Mouse (Mus musculus) spleen, adult 18-20 months (tissue): Measurements from ENCODE around the gene Sat1.
A peak's percentile ranks its signal among the peaks of the same experiment; 100 is the strongest.
"Not testable (repeated sequence)": the region's sequence is repeated elsewhere in the genome, so short reads cannot be mapped to it uniquely, and the experiment has no call there.

Source experiments
- DNase-seq, 2 experiments: peaks; one replicate each; pipeline ENCODE4 v3.0.0; 2022; ENCODE audit warnings: mixed read lengths in 2 of 2

The Sat1 gene

GRCm38 (mm10) chrX:155216271-155216670 is at the start of gene Sat1:
TSS of gene Sat1 (minus strand) at chrX:155216449.
- peak; percentile 84 to 87 for DNase-seq

- no peak for DNase-seq
Observed at GRCm38 (mm10) chrX:155262915-155263252, 46.6 kb upstream of the Sat1 start.

- peak; percentile 83 to 84 for DNase-seq
Observed at GRCm38 (mm10) chrX:155262235-155262914, 46.1 kb upstream of the Sat1 start, which contains the start of gene Acot9. TSS of gene Acot9 (plus strand) at chrX:155262443.

DNA sequence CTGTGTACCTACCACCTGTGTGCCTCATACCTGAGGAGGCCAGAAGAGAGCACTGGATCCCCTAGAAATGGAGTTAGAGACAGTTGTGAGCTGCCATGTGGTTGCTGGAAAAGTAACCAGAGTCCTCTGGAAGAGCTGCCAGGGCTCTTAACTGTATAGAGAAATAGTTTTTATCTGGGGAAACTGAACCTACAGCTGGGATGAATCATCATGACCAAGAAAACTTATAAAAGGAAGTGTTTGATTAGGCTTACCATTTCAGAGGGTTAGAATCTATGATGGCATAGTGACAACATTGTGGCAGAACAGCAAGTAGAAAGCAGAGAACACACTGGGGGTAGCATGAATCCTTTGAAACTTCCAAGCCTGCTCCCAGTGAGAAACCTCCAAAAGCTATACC is 40.6 kb upstream of the Sat1 start:
- no peak for DNase-seq

DNA sequence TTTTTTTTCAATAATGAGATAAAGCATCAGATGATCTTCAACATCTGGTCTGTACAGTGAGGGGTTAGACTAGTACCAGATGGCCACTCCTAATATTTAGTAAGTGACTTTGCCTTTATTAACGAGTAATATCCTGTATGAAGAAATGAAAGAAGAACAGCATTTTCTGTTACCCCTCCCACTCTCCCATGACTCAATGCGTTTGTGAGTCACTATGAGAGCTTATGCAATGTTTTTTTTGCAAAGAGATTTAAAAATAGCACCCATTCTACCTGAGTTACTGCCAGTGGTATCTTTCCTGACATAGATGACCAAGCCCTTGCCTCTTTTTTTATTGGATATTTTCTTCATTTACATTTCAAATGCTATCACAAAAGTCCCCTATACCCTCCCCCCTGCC is 2.0 kb upstream of the Sat1 start:
- DNase-seq: no peak

DNA sequence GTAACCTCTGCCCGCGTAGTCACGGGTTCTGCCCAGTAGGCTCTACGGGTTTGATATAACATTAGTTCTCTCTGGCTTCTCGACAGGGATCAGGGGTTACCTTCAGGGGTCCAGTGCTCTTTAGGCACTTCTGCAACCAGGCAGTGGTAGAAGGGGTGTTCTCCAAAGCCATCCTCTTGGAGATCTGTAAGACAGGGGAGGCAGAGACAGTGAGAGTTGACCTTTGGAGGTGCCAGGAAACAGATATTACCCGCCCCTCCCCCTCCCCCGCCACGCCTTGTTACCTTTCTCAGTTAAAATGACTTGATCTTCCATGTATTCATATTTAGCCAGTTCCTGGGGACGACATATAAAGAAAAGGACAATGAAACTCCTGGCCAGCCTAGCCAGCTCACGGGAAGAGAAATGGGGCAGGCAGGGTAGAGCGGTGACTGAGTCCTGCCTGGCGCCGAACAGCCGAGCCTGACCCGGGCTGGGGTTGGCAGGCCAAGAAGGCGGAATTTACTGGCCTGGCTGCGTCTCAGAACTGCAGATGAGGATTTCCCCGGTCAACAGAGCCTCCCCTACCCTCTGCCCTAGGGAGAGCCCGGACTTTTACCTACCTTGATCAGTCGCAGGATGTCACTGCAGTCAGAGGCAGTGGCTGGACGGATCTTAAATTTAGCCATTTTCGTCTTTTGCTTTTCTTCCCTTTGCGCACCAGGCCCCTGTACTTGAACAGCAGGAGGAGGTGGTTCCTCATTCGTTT is 574 bp downstream of the Sat1 start:
- DNase-seq: peak; percentile 14 to 41

DNA sequence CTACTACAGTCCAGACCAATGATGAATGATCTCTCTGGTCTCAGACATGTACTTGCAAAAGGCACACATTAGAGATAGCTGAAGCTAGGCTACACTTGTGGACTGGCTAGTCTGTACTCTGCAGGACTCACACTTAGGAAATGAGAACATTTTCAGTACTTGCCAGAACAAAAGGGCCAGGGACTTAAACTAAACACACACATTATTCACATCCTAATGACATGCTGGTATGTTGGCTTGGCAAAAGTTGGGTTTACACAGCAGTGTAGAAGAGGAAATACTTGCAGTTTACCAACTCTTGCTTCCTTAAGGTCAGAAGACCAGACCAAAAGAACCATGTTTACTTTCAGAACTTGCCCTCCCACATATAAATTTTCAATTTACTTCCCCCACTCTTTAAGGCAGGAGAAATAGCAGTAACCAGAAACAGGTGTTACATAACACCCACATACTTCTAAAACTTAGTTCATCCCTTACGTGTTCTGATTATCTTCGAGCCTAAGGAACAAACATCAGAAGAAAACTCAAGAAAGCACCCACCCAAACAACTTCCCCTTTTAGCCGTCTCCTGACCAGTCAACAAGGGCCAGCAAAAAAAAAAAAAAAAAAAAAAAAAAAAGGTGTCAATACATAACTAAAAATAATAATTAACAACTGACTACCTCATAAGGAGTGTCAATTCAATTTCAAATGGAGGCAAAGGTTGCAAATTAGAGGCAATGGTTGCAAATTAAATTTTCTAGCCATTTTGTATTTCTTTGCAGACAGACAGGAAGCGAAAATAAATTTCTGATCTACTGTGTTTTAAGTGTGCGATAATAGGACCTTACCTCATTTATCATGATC is 1.7 kb downstream of the Sat1 start:
- DNase-seq: no peak

DNA sequence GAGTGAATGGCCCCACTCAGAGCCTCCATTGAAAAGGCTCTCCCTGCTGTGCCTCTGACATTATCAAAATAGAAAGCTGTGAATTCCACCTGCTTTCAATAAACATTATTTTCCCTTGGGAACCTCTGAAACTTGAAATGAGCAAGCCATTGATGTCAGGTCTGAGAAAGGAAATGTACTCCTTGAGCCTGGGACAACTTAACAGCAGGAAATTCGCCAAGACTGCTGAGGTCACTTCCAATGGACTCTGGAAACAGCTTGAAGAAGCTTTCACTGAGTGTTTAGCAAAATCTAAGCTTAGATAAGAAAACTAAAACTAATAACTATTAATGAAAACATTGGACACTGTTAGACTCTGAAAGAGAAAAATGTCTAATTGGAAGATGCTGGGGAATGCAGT is 7.6 kb downstream of the Sat1 start:
- no peak for DNase-seq

- not testable (repeated sequence) for DNase-seq
Observed at GRCm38 (mm10) chrX:155205436-155205835, 10.8 kb downstream of the Sat1 start.

- DNase-seq: no peak
Observed at GRCm38 (mm10) chrX:155202406-155203305, 13.6 kb downstream of the Sat1 start.

DNA sequence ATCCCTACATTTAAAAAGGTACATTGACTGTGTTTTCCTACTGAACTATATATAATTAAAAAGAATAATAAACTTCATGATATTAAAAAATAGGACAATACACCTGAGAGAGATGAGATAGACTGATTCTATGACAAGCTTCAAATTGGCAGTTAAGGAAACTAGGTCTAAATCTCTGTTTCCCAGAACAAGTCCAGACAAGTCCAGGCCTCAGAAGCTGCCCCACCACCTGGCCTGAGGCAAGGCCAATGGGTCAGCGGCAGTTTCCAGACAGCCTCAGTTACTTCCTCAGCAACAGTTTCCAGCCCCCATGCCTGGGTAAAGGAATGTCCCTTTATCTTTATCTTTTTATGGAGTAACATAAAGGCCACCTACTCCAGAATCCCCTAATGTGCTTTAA is 14.4 kb downstream of the Sat1 start:
- no peak for DNase-seq

GRCm38 (mm10) chrX:155194979-155195378 is 21.3 kb downstream of the Sat1 start:
- no peak for DNase-seq

GRCm38 (mm10) chrX:155193732-155194443 is 22.4 kb downstream of the Sat1 start:
- no peak for DNase-seq

- DNase-seq: no peak
Observed at GRCm38 (mm10) chrX:155191941-155192340, 24.3 kb downstream of the Sat1 start.

DNA sequence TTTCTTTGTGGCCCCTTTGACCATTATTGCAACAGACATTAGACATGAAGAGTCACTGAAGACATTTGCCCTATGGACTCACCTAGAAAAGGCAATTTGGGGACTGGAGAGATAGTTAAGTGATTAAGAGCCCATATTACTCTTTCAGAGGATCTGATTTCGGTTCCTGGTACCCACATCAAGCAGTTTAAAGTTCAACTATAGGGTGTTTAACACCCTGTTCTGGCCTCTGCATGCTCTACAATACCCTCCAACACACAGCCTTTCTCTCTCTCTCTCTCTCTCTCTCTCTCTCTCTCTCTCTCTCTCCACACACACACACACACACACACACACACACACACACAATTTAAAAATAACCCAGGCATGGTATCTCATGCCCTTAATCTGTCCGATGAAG is 38.6 kb downstream of the Sat1 start:
- no peak for DNase-seq

GRCm38 (mm10) chrX:155177230-155177629 is 39.0 kb downstream of the Sat1 start:
- no peak for DNase-seq

DNA sequence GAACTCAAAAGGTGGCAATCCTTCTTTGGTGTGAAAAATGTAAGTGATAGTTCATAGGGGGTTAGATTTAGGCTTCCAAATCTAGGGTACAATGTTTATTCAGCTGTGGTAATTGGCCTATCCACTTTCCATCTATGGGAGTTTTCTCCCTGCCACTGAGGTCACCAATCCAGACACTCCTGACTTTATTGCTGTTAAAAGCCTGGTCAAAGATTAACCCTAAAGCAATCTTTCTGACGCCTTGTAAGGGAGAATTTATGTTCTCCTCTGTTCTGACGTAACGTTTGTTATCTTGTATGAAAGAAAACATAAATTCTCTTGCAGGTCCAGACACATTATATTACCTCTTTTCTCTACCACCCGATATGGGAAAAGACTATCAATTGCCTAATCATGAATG is 40.7 kb downstream of the Sat1 start:
- no peak for DNase-seq

- DNase-seq: peak in 1 of 2 experiments; percentile 1
Observed at GRCm38 (mm10) chrX:155172310-155172709, 43.9 kb downstream of the Sat1 start.

DNA sequence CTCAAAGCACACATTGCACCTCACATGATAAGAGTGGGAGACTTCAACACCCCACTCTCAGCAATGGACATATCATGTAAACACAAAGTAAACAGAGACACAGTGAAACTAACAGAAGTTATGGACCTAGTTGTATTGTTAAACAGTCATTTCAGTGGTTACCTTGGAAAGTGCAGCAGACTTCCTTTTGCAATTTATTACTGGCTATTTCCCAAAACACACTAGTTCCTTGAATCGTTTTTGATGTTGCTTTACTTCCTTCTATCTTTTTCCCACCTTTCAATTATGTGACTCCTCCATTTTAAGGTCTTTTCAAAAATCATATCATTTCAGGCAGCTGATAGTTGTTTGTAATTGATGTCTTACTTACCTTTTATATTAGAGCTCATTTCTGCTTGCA is 44.5 kb downstream of the Sat1 start:
- DNase-seq: no peak

GRCm38 (mm10) chrX:155169886-155170285 is 46.4 kb downstream of the Sat1 start:
- no peak for DNase-seq

DNA sequence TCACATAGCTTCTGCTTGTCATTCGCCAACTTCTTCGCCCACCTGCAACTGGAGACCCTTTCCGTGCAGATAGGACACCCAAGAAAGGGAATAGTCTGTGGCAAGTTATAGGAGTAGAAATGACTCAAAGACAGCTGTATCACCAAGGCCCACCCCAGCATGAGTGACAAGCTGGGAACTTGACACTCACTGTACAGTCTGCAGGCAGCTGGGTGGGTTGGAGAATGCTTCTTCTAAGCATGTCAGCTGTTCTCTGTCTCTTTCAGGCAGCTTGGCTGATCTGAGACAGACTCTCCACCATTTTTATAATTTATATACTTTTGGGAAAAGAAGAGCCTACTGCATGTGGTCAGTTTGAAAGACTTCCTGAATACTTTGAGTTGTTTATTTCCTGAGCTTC is 48.6 kb downstream of the Sat1 start:
- DNase-seq: no peak

DNA sequence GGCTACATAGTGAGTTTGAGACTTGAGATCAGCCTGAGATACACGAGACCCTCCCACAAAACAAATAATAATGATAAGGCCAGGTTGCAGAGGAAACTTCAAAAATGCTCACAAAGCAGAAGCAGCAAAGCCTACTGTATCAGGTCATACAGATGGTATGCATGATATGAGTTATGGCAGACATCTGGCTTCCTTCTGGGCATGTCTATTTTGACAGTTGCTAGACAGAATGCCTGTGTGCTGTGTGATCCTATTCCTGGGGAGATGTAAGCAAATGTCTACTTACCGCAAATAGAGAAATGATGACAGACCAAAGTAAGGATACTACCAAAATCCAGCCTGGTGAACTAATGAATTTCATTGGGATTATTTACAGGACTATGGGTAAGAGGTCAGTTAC is 49.9 kb downstream of the Sat1 start:
- no peak for DNase-seq
